Comparison of ENCODE assay signal across 26 mouse cellular contexts in genomic region chr17:73213187-73213586, GRCm38 (mm10).
DNase-seq lines count a peak whose midpoint lies in the region; ATAC-seq and TF ChIP-seq lines count a peak whose summit lies in the region.
"Had no signal": no experiment of that assay in that cellular context is flagged by ENCODE, and none has a peak within 500 bp of the region (broad histone marks: within the 10 kb centered on the region; RNA-seq: fewer than 3 reads in every experiment).

No protein-coding gene starts in this region.

- DNase-seq in kidney, adult 2 months, result no peak
- peak; percentile 67 for DNase-seq in lung, embryonic 14.5 days
- DNase-seq in lung, postnatal 36 days, result no peak
- no peak for DNase-seq in lung, postnatal 4 days
- peak; percentile 52 for DNase-seq in 3T3-L1 (ENCODE audit: low read depth, low spot score)
- DNase-seq in left cerebral cortex, postnatal 10 days (ENCODE audit: extremely low spot score in 1 of 2, low spot score in 2 of 2), result no peak
- DNase-seq: adrenal gland, adult 8-10 months; adrenal gland, postnatal 14 days; adrenal gland, postnatal 36 days; B cell, adult 2 months; cerebellum, adult 11-12 months; cerebellum, adult 2 months; cerebellum, adult 9-10 months; cerebellum, postnatal 10 days; cerebellum, postnatal 25 days had no signal

- H3K36me3 ChIP-seq in kidney, embryonic 15.5 days, result no peaks in the 10 kb centered on the region
- H3K36me3 ChIP-seq in kidney, adult 2 months (ENCODE audit: control insufficient read depth, insufficient read depth, low read length), result no peaks in the 10 kb centered on the region
- H3K36me3 ChIP-seq in lung, embryonic 14.5 days (ENCODE audit: insufficient read depth), result no peaks in the 10 kb centered on the region
- H3K36me3 ChIP-seq in lung, embryonic 16.5 days (ENCODE audit: control insufficient read depth, insufficient read depth, low read length), result no peaks in the 10 kb centered on the region
- H3K36me3 ChIP-seq: embryonic facial prominence, embryonic 10.5 days; embryonic facial prominence, embryonic 12.5 days; forebrain, embryonic 15.5 days had no signal

- peak; percentile 77; the same call in 1 of the 2 replicates for ATAC-seq in kidney, embryonic 15.5 days (replicated peaks; ENCODE audit: low FRiP score)
- ATAC-seq in lung, embryonic 14.5 days (ENCODE audit: insufficient read depth), result peak; percentile 76
- ATAC-seq in lung, embryonic 16.5 days (ENCODE audit: low read depth), result peak; percentile 90
- ATAC-seq: activated CD4-positive, CD25-positive, alpha-beta regulatory T cell, adult 4 months; CD4-positive, CD25-positive, alpha-beta regulatory T cell, adult 4 months; forebrain, embryonic 13.5 days; forebrain, embryonic 15.5 days; Patski had no signal

- 21% methylated on average over 1 of the region's 1 CpGs for WGBS in kidney, embryonic 15.5 days
- WGBS in kidney, adult 2 months, result 34% methylated on average over 1 of the region's 1 CpGs
- WGBS in lung, embryonic 14.5 days, result 18% methylated on average over 1 of the region's 1 CpGs
- WGBS in lung, embryonic 16.5 days, result 32% methylated on average over 1 of the region's 1 CpGs

- H3K9me3 ChIP-seq in kidney, embryonic 15.5 days (replicated peaks), result no peaks in the 10 kb centered on the region
- H3K9me3 ChIP-seq in lung, embryonic 14.5 days (ENCODE audit: low read depth, low read length), result no peaks in the 10 kb centered on the region
- H3K9me3 ChIP-seq in lung, embryonic 16.5 days (ENCODE audit: control insufficient read depth, low read length), result no peaks in the 10 kb centered on the region
- H3K9me3 ChIP-seq: embryonic facial prominence, embryonic 10.5 days; embryonic facial prominence, embryonic 12.5 days; forebrain, embryonic 13.5 days; forebrain, embryonic 15.5 days; G1E had no signal

- no peak overlapping the region for H3K4me2 ChIP-seq in kidney, embryonic 15.5 days
- H3K4me2 ChIP-seq in lung, embryonic 14.5 days, result no peak overlapping the region
- H3K4me2 ChIP-seq in lung, embryonic 16.5 days (ENCODE audit: low read depth, low read length), result no peak overlapping the region
- H3K4me2 ChIP-seq: embryonic facial prominence, embryonic 12.5 days; forebrain, embryonic 13.5 days; forebrain, embryonic 15.5 days had no signal

- no peak overlapping the region for H3K4me3 ChIP-seq in kidney, embryonic 15.5 days (replicated peaks)
- no peak overlapping the region for H3K4me3 ChIP-seq in kidney, adult 2 months (ENCODE audit: insufficient read depth, low read depth, low read length)
- no peak overlapping the region for H3K4me3 ChIP-seq in lung, embryonic 14.5 days (ENCODE audit: low read depth, low read length)
- H3K4me3 ChIP-seq in lung, embryonic 16.5 days (ENCODE audit: low read length), result no peak overlapping the region
- H3K4me3 ChIP-seq: embryonic facial prominence, embryonic 10.5 days; embryonic facial prominence, embryonic 12.5 days; forebrain, embryonic 13.5 days; forebrain, embryonic 15.5 days had no signal

- intact Hi-C loops in left cerebral cortex, postnatal 10 days (cut with DNase I), result no loop called here

- H3K4me1 ChIP-seq in kidney, embryonic 15.5 days, result peaks cover 16% of the 10 kb centered on the region
- H3K4me1 ChIP-seq in kidney, adult 2 months (ENCODE audit: control insufficient read depth, insufficient read depth, low read length), result no peaks in the 10 kb centered on the region
- H3K4me1 ChIP-seq in lung, embryonic 14.5 days (ENCODE audit: insufficient read depth), result peaks cover 8% of the 10 kb centered on the region
- H3K4me1 ChIP-seq in lung, embryonic 16.5 days (replicated peaks; ENCODE audit: control insufficient read depth, insufficient read depth, low read length), result peaks cover 5% of the 10 kb centered on the region
- H3K4me1 ChIP-seq: embryonic facial prominence, embryonic 10.5 days; embryonic facial prominence, embryonic 12.5 days; forebrain, embryonic 13.5 days; forebrain, embryonic 15.5 days had no signal

- H3K27ac ChIP-seq in kidney, embryonic 15.5 days, result no peak overlapping the region
- no peak overlapping the region for H3K27ac ChIP-seq in kidney, adult 2 months (ENCODE audit: insufficient read depth, low read depth, low read length)
- peak overlapping the region; percentile 60; the same call in 1 of the 2 replicates for H3K27ac ChIP-seq in lung, embryonic 14.5 days (ENCODE audit: low read depth)
- H3K27ac ChIP-seq in lung, embryonic 16.5 days (ENCODE audit: low read length), result no peak overlapping the region
- H3K27ac ChIP-seq: embryonic facial prominence, embryonic 10.5 days; embryonic facial prominence, embryonic 12.5 days; forebrain, embryonic 13.5 days; forebrain, embryonic 15.5 days had no signal

- no peak for TF ChIP-seq CTCF in kidney, adult 2 months (conservative IDR thresholded peaks at IDR 0.05; ENCODE audit: insufficient read depth, insufficient read length, low read depth, low read length)
- TF ChIP-seq CTCF in lung, embryonic 14.5 days (IDR thresholded peaks at IDR 0.05; ENCODE audit: low read depth), result no peak

- TF ChIP-seq POLR2A in kidney, adult 2 months (IDR thresholded peaks at IDR 0.05; ENCODE audit: low read depth, low read length), result no peak

- H3K27me3 ChIP-seq in kidney, embryonic 15.5 days, result no peaks in the 10 kb centered on the region
- H3K27me3 ChIP-seq in kidney, adult 2 months (replicated peaks; ENCODE audit: control insufficient read depth, insufficient read depth, low read length), result no peaks in the 10 kb centered on the region
- H3K27me3 ChIP-seq in lung, embryonic 14.5 days (ENCODE audit: insufficient read depth, low read length), result no peaks in the 10 kb centered on the region
- H3K27me3 ChIP-seq in lung, embryonic 16.5 days (ENCODE audit: control insufficient read depth, insufficient read depth, low read depth, low read length), result no peaks in the 10 kb centered on the region
- H3K27me3 ChIP-seq: CH12.LX; embryonic facial prominence, embryonic 12.5 days; forebrain, embryonic 13.5 days; forebrain, embryonic 15.5 days; Patski had no signal

- no peak overlapping the region for H3K9ac ChIP-seq in kidney, embryonic 15.5 days
- H3K9ac ChIP-seq in lung, embryonic 14.5 days, result no peak overlapping the region
- no peak overlapping the region for H3K9ac ChIP-seq in lung, embryonic 16.5 days (ENCODE audit: low read length)
- H3K9ac ChIP-seq: embryonic facial prominence, embryonic 12.5 days; forebrain, embryonic 13.5 days; forebrain, embryonic 15.5 days had no signal

Comparison
In these comparisons a context has a peak if more than half of its experiments do, and no peak if none do; other contexts are left out.
1. DNase-seq: peak in lung, embryonic 14.5 days (single experiment) and 3T3-L1 (single experiment); none in kidney, adult 2 months (single experiment), lung, postnatal 36 days (single experiment), lung, postnatal 4 days (0 of 2) and left cerebral cortex, postnatal 10 days (0 of 2).
2. Peak in every context shown above with its lines, with median percentiles within 50 percentile points of each other: ATAC-seq.